Mouse (Mus musculus): ENCODE measurements around the gene Bckdk. TPM values are rescaled to one million over a fixed set of nuclear protein-coding genes. Genes with fewer than 3 reads are reported as not detected.

Bckdk gene
- total RNA-seq (2021) = 100 to 1,000 TPM; 103 to 113 TPM
- long read RNA-seq, experiment 1, transcript Bckdk-201 (12 exons, 3,405 nt) = major isoform, 226 of 245 reads
- long read RNA-seq, experiment 1, partial matches to known transcripts = 12 of 245 reads
- long read RNA-seq, experiment 1, other reads (novel, unspliced or antisense) = 7 of 245 reads
- long read RNA-seq, experiment 2, transcript Bckdk-201 (12 exons, 3,405 nt) = major isoform, 243 of 272 reads
- long read RNA-seq, experiment 2, partial matches to known transcripts = 17 of 272 reads
- long read RNA-seq, experiment 2, other reads (novel, unspliced or antisense) = 12 of 272 reads

DNA sequence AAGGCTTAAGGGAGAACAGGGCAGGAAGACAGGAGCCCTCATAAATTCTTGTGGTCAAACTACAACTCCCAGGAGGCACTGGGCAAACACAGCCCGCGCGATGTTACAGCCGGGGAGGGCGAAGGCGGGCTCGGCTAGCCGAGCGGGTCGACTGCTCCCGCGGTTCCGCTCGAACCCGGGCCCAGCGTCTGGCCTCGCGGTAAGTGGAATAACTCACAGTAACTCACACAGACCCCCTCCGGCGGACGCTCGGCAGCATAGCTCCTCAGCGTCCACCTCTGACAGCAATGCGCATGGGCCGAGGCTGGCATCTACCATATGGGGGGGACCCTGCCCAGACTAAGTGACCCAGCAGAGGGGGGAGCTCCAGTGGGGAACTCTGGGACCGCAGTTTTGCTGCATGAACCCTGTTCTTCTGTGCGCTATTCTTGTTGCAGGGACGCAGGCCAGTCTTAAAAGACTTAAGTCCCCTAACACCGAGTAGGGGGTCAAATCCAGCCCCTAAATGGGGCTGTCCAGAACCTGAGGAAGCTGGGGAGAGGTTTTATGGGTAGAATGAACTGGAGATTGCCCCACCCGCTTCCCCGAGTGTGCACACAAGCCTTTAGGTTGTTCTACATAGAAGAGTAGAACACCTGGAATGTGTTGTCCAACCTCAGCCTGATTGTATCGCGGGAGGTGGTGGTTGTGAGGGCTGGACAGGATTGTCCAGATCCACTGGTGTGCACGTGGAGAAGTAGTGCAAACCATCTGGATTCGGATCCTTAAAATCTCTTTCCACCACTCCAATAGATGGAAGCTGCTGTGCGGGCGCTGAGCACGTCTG lies at the start of gene Bckdk:
Gene Bckdk, plus strand, starts transcription at position 112 of the 826 bp plus-strand sequence.
- DNase-seq = peak; percentile 82
- intact Hi-C loops (cut with DNase I; ENCODE audit: low total_unique reads) = no loop called here

GRCm38 (mm10) chr7:127858258-127858657 lies 45.6 kb upstream of the Bckdk start:
- intact Hi-C loops (cut with DNase I; ENCODE audit: low total_unique reads) = no loop called here
- no peak for DNase-seq

- intact Hi-C loops (cut with DNase I; ENCODE audit: low total_unique reads) = loop anchor here (5.0 kb wide), 1 partner anchor 79 kb away; the partner anchor contains the start of gene Gm49388
- DNase-seq = no peak
Measured at GRCm38 (mm10) chr7:127866434-127866833, 37.4 kb upstream of the Bckdk start.

DNA sequence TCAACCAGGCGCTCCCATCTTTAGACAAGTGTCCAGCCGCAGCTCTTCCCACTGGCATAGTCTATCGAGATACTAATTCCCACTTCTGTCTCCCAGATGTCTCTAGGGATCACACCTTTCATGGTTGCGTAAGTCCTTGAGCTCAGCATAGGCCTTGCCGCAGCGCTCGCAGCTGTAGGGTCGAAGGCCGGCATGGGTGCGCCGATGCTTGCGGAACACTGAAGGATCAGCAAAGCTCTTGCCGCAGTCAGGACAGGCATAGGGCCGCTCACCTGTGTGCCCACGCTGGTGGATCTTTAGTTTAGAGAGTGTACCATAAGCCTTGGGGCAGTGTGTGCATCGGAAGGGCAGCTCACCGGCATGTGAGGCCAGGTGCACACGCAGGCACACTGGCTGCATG lies 36.2 kb upstream of the Bckdk start:
- DNase-seq = no peak
- intact Hi-C loops (cut with DNase I; ENCODE audit: low total_unique reads) = loop anchor here (5.0 kb wide), 1 partner anchor 80 kb away; the partner anchor contains the start of gene Gm49388

DNA sequence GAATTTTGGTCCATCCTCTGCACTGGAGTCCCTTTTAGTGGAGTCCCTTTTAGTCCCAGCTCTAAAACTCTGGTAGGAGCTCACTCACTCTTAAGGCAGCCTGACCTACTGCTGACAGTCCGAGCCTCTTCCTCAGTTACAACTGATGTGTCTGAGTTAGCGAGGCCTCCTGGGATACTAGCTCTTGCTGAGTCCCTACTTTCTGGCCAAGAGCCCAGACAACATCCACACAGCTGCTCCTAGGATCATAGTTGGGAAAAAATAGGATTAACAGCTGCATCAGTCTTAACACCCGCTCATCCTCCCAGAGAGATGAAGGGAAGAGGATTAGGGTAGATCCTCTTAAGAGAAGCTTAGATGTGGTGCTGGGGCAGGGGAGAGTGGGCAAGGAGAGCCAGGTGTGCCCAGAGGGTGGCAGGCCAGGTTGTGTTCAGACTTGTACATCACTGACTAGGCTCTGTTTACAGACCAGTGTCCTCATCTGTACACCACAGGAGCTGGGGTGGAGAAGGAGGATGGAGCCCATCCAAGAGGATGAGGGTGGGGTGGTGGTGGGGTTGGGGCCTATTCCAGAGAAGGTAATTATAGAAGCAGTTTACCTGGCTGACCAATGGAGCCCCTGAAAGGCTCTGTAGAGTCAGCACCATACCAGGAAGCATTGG lies 34.6 kb upstream of the Bckdk start:
- DNase-seq = peak; percentile 62

GRCm38 (mm10) chr7:127870136-127870821 lies 33.6 kb upstream of the Bckdk start:
- intact Hi-C loops (cut with DNase I; ENCODE audit: low total_unique reads) = no loop called here
- DNase-seq = no peak

More for the DNA sequence above, 34.6 kb upstream of the Bckdk start:
- intact Hi-C loops (cut with DNase I; ENCODE audit: low total_unique reads) = loop anchor here (5.0 kb wide), 1 partner anchor 82 kb away; the partner anchor contains the start of gene Gm49388

DNA sequence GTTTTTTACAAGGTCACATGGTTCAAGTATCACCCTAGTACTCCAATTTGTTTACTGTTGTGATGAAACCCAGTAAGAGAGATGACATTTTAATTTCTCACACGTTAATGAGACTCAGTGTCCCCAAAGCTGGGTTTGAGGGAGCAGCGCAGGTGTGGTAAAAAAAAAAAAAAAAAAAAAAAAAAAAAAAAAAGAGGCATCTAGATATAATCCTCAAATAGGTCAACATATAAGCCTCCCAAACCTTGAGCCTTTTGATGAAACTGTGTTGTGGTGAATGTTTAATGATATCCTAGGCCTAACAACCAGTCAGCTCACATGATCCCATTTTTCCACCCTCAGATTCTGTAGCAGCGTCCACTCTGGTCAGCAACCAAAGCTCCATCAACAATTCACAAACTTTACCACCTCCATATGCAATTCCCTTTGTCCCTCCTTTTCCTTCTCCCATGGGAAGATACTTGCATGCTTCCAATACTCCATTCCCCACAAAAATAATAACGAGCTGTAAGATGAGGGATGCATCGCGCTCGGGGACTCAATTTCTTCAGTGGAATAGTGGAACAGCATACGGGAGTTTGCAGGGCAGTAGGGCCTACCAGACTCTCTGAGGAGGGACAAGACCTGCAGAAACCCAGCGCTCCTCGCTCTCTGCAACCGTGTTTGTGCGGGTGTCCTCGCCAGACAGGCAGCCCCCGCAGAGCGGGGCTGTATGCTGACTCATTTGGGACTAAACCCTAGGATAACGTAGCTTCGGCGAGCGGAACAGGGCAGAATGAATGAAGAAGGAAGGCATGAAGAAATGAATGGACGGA lies 28.9 kb upstream of the Bckdk start:
- DNase-seq = no peak
- intact Hi-C loops (cut with DNase I; ENCODE audit: low total_unique reads) = no loop called here

GRCm38 (mm10) chr7:127875627-127876001 lies 28.3 kb upstream of the Bckdk start:
- intact Hi-C loops (cut with DNase I; ENCODE audit: low total_unique reads) = no loop called here
- peak; percentile 95 for DNase-seq

GRCm38 (mm10) chr7:127876041-127876466 lies 27.8 kb upstream of the Bckdk start, which contains the start of gene Zfp646:
Zfp646 (plus strand) TSS chr7:127876221.
- peak; percentile 77 for DNase-seq
- intact Hi-C loops (cut with DNase I; ENCODE audit: low total_unique reads) = no loop called here

- intact Hi-C loops (cut with DNase I; ENCODE audit: low total_unique reads) = no loop called here
- peak; percentile 91 for DNase-seq
Measured at GRCm38 (mm10) chr7:127876467-127877348, 27.2 kb upstream of the Bckdk start, which contains the start of gene Zfp668. Zfp668 (minus strand) TSS chr7:127876828.

DNA sequence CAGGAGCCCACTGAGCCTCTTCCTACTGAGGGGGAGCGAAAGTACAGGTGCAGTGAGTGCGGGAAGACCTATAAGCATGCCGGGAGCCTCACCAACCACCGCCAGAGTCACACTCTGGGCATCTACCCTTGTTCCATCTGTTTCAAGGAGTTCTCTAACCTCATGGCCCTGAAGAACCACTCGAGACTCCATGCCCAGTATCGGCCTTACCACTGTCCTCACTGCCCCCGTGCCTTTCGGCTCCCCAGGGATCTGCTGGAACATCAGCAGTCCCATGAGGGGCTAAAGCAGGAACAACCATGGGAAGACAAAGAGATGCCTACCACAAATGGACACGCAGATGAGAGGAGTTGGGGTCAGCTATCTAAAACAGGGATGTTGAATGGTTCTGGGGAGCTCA lies 24.6 kb upstream of the Bckdk start:
- no peak for DNase-seq
- intact Hi-C loops (cut with DNase I; ENCODE audit: low total_unique reads) = no loop called here

DNA sequence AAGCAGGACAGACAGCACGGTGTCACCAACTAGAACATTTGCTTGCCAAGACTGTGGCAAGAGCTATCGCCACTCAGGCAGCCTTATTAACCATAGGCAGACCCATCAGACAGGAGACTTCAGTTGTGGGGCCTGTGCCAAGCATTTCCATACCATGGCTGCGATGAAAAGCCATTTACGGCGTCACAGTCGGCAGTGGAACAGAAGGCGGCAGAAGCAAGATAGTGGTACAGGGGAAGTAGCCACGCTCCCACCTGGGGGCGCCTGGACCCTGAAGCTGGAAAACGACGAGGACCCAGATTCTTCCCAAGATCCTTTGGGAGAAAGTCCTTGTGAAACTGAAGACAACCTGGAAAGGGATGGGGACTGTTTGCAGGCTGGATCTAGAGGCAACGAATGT lies 23.5 kb upstream of the Bckdk start:
- intact Hi-C loops (cut with DNase I; ENCODE audit: low total_unique reads) = no loop called here

GRCm38 (mm10) chr7:127885951-127886350 lies 17.9 kb upstream of the Bckdk start:
- peak; percentile 85 for DNase-seq
- intact Hi-C loops (cut with DNase I; ENCODE audit: low total_unique reads) = no loop called here

More for the DNA sequence above, 23.5 kb upstream of the Bckdk start:
- DNase-seq = no peak

GRCm38 (mm10) chr7:127886551-127886950 lies 17.3 kb upstream of the Bckdk start:
- intact Hi-C loops (cut with DNase I; ENCODE audit: low total_unique reads) = no loop called here
- no peak for DNase-seq

- no peak for DNase-seq
- intact Hi-C loops (cut with DNase I; ENCODE audit: low total_unique reads) = no loop called here
Measured at GRCm38 (mm10) chr7:127887191-127887590, 16.7 kb upstream of the Bckdk start.

DNA sequence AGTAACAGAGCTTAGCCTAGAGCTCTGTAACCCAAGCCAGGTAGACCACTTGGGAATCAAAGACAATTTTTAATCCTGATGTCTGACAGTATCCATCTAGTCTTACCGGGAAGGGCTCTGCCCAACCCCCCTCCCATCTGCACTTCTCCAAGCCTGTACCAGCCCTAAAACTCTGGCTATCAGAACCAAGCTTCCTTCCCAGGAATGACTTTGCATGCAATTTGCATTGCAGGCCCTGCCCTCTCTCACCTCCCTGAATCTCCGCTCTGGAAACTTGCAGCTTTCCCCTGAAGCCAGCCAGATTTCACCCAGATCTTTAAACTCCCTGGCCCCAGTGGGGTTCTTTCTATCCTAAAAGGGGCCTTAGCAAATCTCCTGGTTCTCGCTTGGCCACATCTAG lies 16.1 kb upstream of the Bckdk start:
- DNase-seq = no peak
- intact Hi-C loops (cut with DNase I; ENCODE audit: low total_unique reads) = no loop called here

DNA sequence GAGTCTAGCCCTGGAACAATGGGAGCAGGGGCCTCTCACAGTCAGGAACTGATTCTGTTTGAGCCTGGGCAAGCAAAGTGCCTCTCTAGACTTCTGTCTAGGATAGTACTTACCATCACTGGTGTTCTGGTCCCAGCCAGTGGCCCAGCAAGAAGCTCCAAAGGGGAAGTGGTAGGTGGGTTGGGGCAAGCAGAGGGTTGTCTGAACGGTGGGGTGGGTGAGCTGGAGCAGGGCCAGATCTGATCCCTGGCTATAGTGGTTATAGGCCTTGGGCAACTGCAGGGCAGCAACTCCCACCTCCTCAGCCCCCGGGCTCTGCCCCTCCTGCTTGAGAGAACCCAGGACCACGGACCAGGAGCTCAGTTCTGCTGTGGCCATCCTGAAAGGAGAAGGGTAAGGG lies 15.1 kb upstream of the Bckdk start:
- no peak for DNase-seq
- intact Hi-C loops (cut with DNase I; ENCODE audit: low total_unique reads) = no loop called here

DNA sequence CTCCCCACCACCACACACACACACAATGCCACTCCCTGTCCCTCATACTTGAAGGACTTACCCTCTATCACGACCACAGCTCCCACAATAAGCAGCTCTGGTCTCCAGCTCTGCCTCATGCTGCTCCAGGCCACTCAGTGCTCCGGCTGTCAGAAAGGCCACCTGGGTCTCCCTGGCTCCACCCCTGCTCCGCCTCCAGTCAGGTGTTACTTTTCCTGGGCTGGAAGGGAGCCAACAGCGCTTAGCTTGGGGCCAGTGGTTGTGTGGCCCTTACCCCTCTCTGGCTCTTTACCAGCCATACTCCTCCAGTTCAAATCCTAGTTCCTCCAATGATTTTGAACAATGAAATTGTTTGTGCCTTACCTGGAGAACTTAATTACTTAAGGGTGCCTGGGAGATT lies 13.1 kb upstream of the Bckdk start, which contains the start of gene Prss53:
Gene Prss53, minus strand, starts transcription at position 173 of the 400 bp plus-strand sequence.
- intact Hi-C loops (cut with DNase I; ENCODE audit: low total_unique reads) = no loop called here
- no peak for DNase-seq
